Mouse (Mus musculus): ENCODE results near the gene Pyroxd2. TPM values are rescaled to one million over a fixed set of nuclear protein-coding genes. Genes with fewer than 3 reads are reported as not detected.

The Pyroxd2 gene
- polyA plus RNA-seq (2012; rRNA removed): 4.4 and 5.3 TPM in 2 replicates

GRCm38 (mm10) chr19:42752363-42752931, at the start of gene Pyroxd2:
Pyroxd2 (minus strand) TSS chr19:42752775.
- 45% methylated on average over 22 of the region's 22 CpGs for WGBS
- DNase-seq (ENCODE audit: low read depth in 1 of 2, low spot score in 2 of 2): no peak
- Histone ChIP-seq H3K36me3 (ENCODE audit: control insufficient read depth, insufficient read depth, low read length) (no peaks in the 10 kb centered on the region), H3K4me1 (ENCODE audit: control insufficient read depth, insufficient read depth, insufficient read length) (peaks cover 4% of the 10 kb centered on the region), H3K4me3 (ENCODE audit: extremely low read depth, insufficient read depth, insufficient read length) (peak within 1 kb of the TSS; percentile 43; the same call in 1 of the 2 replicates), H3K27ac (ENCODE audit: insufficient read depth, low read length) (peak within 1 kb of the TSS; percentile 74), H3K27me3 (ENCODE audit: control insufficient read depth, insufficient read depth, low read length) (no peaks in the 10 kb centered on the region)
- TF ChIP-seq CTCF (IDR thresholded peaks at IDR 0.05; ENCODE audit: extremely low read depth, insufficient read depth, insufficient read length, insufficient replicate concordance) (no peak), POLR2A (IDR thresholded peaks at IDR 0.05; ENCODE audit: low read depth, low read length) (no peak)

DNA sequence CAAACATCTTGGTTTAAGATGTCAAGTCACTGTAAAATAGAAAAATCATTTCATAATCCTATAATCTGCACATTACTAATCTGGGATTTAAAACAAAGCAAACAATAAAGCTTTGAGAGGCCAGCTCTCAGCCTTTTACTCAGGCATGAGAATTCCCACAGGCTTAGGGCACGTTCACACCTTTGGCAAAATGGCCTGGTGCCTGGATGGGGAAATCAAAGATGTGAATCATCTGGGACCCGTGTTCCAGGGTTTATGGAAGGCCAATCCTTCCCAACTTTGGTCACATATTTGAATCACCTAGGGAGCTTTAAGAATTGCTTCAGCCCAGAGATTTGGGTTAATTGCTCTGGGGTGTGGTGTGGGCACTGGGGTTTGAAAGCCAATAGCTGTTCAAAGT, 45.3 kb upstream of the Pyroxd2 start:
- WGBS: 76% methylated on average over 2 of the region's 2 CpGs
- Histone ChIP-seq H3K4me3 (ENCODE audit: extremely low read depth, insufficient read depth, insufficient read length) (no peak overlapping the region), H3K27ac (ENCODE audit: insufficient read depth, low read length) (no peak overlapping the region), H3K4me1 (ENCODE audit: control insufficient read depth, insufficient read depth, insufficient read length) (no peaks in the 10 kb centered on the region), H3K36me3 (ENCODE audit: control insufficient read depth, insufficient read depth, low read length) (no peaks in the 10 kb centered on the region), H3K27me3 (ENCODE audit: control insufficient read depth, insufficient read depth, low read length) (no peaks in the 10 kb centered on the region)
- TF ChIP-seq CTCF (IDR thresholded peaks at IDR 0.05; ENCODE audit: extremely low read depth, insufficient read depth, insufficient read length, insufficient replicate concordance) (no peak), POLR2A (IDR thresholded peaks at IDR 0.05; ENCODE audit: low read depth, low read length) (no peak)
- no peak for DNase-seq (ENCODE audit: low read depth in 1 of 2, low spot score in 2 of 2)

DNA sequence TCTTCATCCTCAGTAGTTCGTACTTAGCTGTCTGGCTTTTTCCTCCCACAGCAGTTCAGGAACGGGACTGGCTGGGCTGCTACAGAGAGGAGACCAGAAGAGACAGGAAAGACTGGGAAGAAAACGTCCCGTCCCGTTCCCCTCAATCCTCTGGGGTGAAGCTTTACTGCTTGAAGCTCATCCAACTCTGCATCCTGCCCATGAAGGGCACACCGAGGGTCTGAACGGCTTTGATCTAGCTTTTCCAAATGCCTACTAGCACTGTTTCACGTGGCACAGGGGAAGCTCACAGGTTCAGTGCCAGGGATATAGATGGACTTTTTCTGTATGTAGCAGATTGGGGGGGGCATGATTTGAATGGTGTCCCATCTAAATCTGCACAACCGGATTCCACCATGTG, 43.2 kb upstream of the Pyroxd2 start:
- WGBS: 54% methylated on average over 9 of the region's 9 CpGs
- no peak for DNase-seq (ENCODE audit: low read depth in 1 of 2, low spot score in 2 of 2)
- TF ChIP-seq CTCF (IDR thresholded peaks at IDR 0.05; ENCODE audit: extremely low read depth, insufficient read depth, insufficient read length, insufficient replicate concordance) (no peak), POLR2A (IDR thresholded peaks at IDR 0.05; ENCODE audit: low read depth, low read length) (no peak)
- Histone ChIP-seq H3K36me3 (ENCODE audit: control insufficient read depth, insufficient read depth, low read length) (no peaks in the 10 kb centered on the region), H3K27ac (ENCODE audit: insufficient read depth, low read length) (no peak overlapping the region), H3K27me3 (ENCODE audit: control insufficient read depth, insufficient read depth, low read length) (no peaks in the 10 kb centered on the region), H3K4me3 (ENCODE audit: extremely low read depth, insufficient read depth, insufficient read length) (no peak overlapping the region), H3K4me1 (ENCODE audit: control insufficient read depth, insufficient read depth, insufficient read length) (no peaks in the 10 kb centered on the region)

DNA sequence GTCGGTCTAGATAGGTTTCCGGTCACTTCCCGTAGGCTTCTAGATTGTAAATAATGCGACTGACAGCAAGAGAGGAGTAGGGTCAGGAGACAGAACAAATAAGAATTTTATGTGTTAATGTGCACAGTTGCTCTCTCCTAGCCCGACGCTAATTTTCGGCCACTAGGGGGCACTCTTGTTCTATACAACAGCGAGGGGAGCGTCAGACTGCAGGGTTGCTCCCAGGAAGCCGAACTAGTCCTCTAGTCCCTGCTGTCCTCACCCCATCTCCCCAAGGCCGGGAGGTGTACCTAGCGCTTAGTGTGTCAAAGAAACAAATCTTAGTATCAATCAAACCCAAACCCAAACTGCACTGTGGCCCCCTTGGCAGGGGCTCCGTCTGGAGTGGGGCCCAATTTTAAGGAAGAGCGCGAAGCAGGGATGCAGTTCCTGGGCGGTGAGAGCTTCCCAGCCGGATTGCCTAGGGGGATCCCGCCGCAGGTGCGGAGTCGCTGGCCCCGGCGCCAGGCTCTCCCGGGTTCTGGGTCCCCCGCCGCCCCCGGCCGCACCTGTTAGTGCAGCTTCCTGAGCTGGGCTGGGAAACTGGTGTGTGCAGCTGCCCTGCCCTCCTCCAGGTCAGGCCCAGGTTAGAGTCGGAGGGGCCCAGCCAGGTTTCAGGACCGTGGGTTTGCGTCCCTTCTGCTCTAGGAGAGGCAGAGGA, 42.5 kb upstream of the Pyroxd2 start:
- 3% methylated on average over 31 of the region's 31 CpGs for WGBS
- peak; percentile 53 to 68 for DNase-seq (ENCODE audit: low read depth in 1 of 2, low spot score in 2 of 2)
- Histone ChIP-seq H3K36me3 (ENCODE audit: control insufficient read depth, insufficient read depth, low read length) (no peaks in the 10 kb centered on the region), H3K27ac (ENCODE audit: insufficient read depth, low read length) (no peak overlapping the region), H3K4me3 (ENCODE audit: extremely low read depth, insufficient read depth, insufficient read length) (no peak overlapping the region), H3K4me1 (ENCODE audit: control insufficient read depth, insufficient read depth, insufficient read length) (no peaks in the 10 kb centered on the region), H3K27me3 (ENCODE audit: control insufficient read depth, insufficient read depth, low read length) (no peaks in the 10 kb centered on the region)
- TF ChIP-seq CTCF (IDR thresholded peaks at IDR 0.05; ENCODE audit: extremely low read depth, insufficient read depth, insufficient read length, insufficient replicate concordance): peak; percentile 85; the same call in 1 of the 2 replicates
- no peak for TF ChIP-seq POLR2A (IDR thresholded peaks at IDR 0.05; ENCODE audit: low read depth, low read length)

DNA sequence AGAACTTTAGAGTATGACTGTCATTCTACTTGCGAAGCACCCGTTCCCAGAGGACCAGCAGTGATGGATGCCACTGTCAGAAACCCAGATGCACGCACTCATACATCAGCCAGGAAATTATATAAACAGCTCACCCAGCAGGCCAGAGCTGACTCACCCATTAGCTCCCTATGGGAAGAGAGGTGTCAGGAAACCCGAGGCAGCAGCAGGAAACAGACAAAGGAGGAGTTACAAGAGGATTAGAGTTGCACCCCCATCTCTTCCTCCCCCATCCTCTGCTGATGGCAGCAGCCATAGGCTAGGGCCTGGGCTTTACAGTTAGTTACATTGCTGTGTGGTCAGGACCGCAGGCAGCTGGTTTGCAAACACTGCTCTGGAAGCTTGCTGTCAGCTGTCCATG, 35.7 kb upstream of the Pyroxd2 start:
- no peaks in the 10 kb centered on the region for H3K27me3 ChIP-seq (ENCODE audit: control insufficient read depth, insufficient read depth, low read length)
- H3K4me3 ChIP-seq (ENCODE audit: extremely low read depth, insufficient read depth, insufficient read length): no peak overlapping the region
- no peak for DNase-seq (ENCODE audit: low read depth in 1 of 2, low spot score in 2 of 2)
- 48% methylated on average over 5 of the region's 5 CpGs for WGBS
- no peaks in the 10 kb centered on the region for H3K4me1 ChIP-seq (ENCODE audit: control insufficient read depth, insufficient read depth, insufficient read length)
- no peaks in the 10 kb centered on the region for H3K36me3 ChIP-seq (ENCODE audit: control insufficient read depth, insufficient read depth, low read length)
- no peak overlapping the region for H3K27ac ChIP-seq (ENCODE audit: insufficient read depth, low read length)
- no peak for TF ChIP-seq CTCF (IDR thresholded peaks at IDR 0.05; ENCODE audit: extremely low read depth, insufficient read depth, insufficient read length, insufficient replicate concordance)
- no peak for TF ChIP-seq POLR2A (IDR thresholded peaks at IDR 0.05; ENCODE audit: low read depth, low read length)

GRCm38 (mm10) chr19:42785562-42786220, 33.1 kb upstream of the Pyroxd2 start:
- Histone ChIP-seq H3K36me3 (ENCODE audit: control insufficient read depth, insufficient read depth, low read length) (no peaks in the 10 kb centered on the region), H3K27me3 (ENCODE audit: control insufficient read depth, insufficient read depth, low read length) (no peaks in the 10 kb centered on the region), H3K4me1 (ENCODE audit: control insufficient read depth, insufficient read depth, insufficient read length) (no peaks in the 10 kb centered on the region), H3K4me3 (ENCODE audit: extremely low read depth, insufficient read depth, insufficient read length) (no peak overlapping the region), H3K27ac (ENCODE audit: insufficient read depth, low read length) (no peak overlapping the region)
- TF ChIP-seq POLR2A (IDR thresholded peaks at IDR 0.05; ENCODE audit: low read depth, low read length): no peak
- no peak for TF ChIP-seq CTCF (IDR thresholded peaks at IDR 0.05; ENCODE audit: extremely low read depth, insufficient read depth, insufficient read length, insufficient replicate concordance)
- 79% methylated on average over 8 of the region's 8 CpGs for WGBS
- DNase-seq (ENCODE audit: low read depth in 1 of 2, low spot score in 2 of 2): no peak

All from spleen, adult 2 months (tissue).